Mouse (Mus musculus) midbrain, embryonic 12.5 days (tissue): ENCODE data around the gene Arpp21. TPM values are rescaled to one million over a fixed set of nuclear protein-coding genes. Genes with fewer than 3 reads are reported as not detected.
A peak's percentile ranks its signal among the peaks of the same experiment; 100 is the strongest.

Source experiments
- ATAC-seq: fragments of 200-750 bp; cut with Nextera tagmentation; 2 replicates; pipeline ENCODE4 v1.8.0; 2017; ENCODE audit warnings: low read depth, moderate TSS enrichment, moderate library complexity; ENCODE audit not compliant: low FRiP score
- H3K27ac ChIP-seq: fragments of 300-500 bp; sonication (generic); replicated peaks from 2 replicates; pipeline ENCODE4 v1.5.1; 2016; ENCODE audit warnings: mild to moderate bottlenecking
- H3K27me3 ChIP-seq: fragments of 300-500 bp; sonication (generic); 2 replicates; pipeline ENCODE4 v1.6.1; 2016; ENCODE audit warnings: mild to moderate bottlenecking
- H3K36me3 ChIP-seq: fragments of 300-500 bp; sonication (generic); 2 replicates; pipeline ENCODE4 v1.6.1; 2016
- H3K4me1 ChIP-seq: fragments of 300-500 bp; sonication (generic); 2 replicates; pipeline ENCODE4 v1.6.1; 2016
- H3K4me2 ChIP-seq: fragments of 300-500 bp; sonication (generic); replicated peaks from 2 replicates; pipeline ENCODE4 v1.6.1; 2016; ENCODE audit warnings: mild to moderate bottlenecking, moderate library complexity
- H3K4me3 ChIP-seq: fragments of 300-500 bp; sonication (generic); 2 replicates; pipeline ENCODE4 v1.5.1; 2016; ENCODE audit warnings: mild to moderate bottlenecking
- H3K9ac ChIP-seq: fragments of 300-500 bp; sonication (generic); replicated peaks from 2 replicates; pipeline ENCODE4 v1.6.1; 2016; ENCODE audit warnings: mild to moderate bottlenecking, moderate library complexity
- H3K9me3 ChIP-seq: fragments of 300-500 bp; sonication (generic); 2 replicates; pipeline ENCODE4 v1.6.1; 2016; ENCODE audit warnings: mild to moderate bottlenecking
- WGBS: fragments of 180-500 bp; shearing (Covaris S2); methylation state at CpG from one replicate; pipeline ENCODE4 v1.1.7; 2016; 5-methylcytosine and 5-hydroxymethylcytosine counted together
- polyA plus RNA-seq: library from polyadenylated mRNA; unstranded; fragments of >200 nt; fragmentation: Nextera tagmentation; extraction: Ambion mirVana; gene quantifications from 2 replicates; pipeline ENCODE4 v1.2.1, GENCODE M21; 2016

The Arpp21 gene
- polyA plus RNA-seq, 1 experiment from 2014 or later = 10.1 TPM

DNA sequence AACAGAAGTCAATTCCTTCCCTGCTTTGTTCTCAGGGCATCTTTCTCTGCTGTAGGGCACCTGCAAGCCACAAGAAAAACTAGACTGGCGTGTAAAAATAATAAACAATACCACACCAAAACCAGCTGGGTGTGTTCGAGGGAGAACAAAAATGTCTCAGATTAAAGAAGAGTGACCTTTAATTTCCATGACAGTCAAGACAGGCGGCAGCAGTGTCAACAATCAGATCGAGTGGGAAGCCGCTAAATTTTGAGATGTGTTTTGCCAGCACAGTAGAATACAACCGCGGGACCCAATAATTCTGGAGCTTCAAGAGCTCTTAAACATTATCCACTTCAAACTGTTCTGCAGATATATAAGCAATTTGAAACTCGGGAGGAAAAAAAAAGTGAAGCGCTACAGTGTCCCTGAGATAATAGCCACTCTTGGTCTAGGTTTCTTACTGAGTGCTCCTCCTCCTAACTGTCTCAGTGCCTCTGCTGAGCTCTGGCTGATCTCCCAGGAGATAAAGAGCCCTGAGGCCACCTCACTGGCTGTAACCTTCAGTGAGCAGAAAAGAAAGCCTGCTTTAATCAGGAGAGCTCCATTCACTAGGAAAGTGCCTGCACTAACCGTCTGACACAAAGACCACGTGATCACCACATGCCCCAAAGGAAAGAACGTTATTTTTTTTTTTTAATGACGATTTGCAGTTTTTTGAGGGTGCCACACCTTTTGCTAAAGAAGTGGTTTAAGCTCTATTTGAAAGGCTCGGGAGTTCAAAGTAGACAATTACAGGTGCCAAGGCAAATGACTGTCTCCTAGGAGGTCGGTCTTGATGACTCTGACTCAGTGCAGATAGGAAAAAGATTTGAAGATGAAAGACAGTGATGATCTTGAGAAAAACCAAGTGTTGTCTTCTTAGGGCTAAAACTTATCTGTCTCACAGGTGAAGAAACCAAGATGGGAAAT is 61.1 kb downstream of the Arpp21 start:
- 22% methylated on average over 15 of the region's 15 CpGs for WGBS
- no peaks in the 10 kb centered on the region for H3K36me3 ChIP-seq
- ATAC-seq = peak; percentile 80
- no peaks in the 10 kb centered on the region for H3K27me3 ChIP-seq
- peak overlapping the region; percentile 49; the same call in 1 of the 2 replicates for H3K27ac ChIP-seq
- H3K4me3 ChIP-seq = 0 out of 2 replicates have a peak overlapping the region, but pooled peaks have one; percentile 1
- peaks cover 17% of the 10 kb centered on the region for H3K4me1 ChIP-seq
- H3K9ac ChIP-seq = no peak overlapping the region
- H3K9me3 ChIP-seq = no peaks in the 10 kb centered on the region
- H3K4me2 ChIP-seq = peak overlapping the region; percentile 40

GRCm38 (mm10) chr9:112173778-112174177 is 62.0 kb downstream of the Arpp21 start:
- 89% methylated on average over 5 of the region's 5 CpGs for WGBS
- H3K27ac ChIP-seq = no peak overlapping the region
- ATAC-seq = no peak
- H3K9ac ChIP-seq = no peak overlapping the region
- no peaks in the 10 kb centered on the region for H3K36me3 ChIP-seq
- H3K4me1 ChIP-seq = peaks cover 17% of the 10 kb centered on the region
- H3K9me3 ChIP-seq = no peaks in the 10 kb centered on the region
- H3K4me3 ChIP-seq = no peak overlapping the region
- H3K4me2 ChIP-seq = no peak overlapping the region
- no peaks in the 10 kb centered on the region for H3K27me3 ChIP-seq

GRCm38 (mm10) chr9:112164677-112165076 is 71.1 kb downstream of the Arpp21 start:
- no peak overlapping the region for H3K4me3 ChIP-seq
- 92% methylated on average over 4 of the region's 4 CpGs for WGBS
- ATAC-seq = no peak
- H3K36me3 ChIP-seq = no peaks in the 10 kb centered on the region
- no peak overlapping the region for H3K9ac ChIP-seq
- H3K9me3 ChIP-seq = no peaks in the 10 kb centered on the region
- no peaks in the 10 kb centered on the region for H3K4me1 ChIP-seq
- H3K27ac ChIP-seq = no peak overlapping the region
- no peak overlapping the region for H3K4me2 ChIP-seq
- H3K27me3 ChIP-seq = no peaks in the 10 kb centered on the region

GRCm38 (mm10) chr9:112160981-112161380 is 74.8 kb downstream of the Arpp21 start:
- Histone ChIP-seq H3K4me3 (no peak overlapping the region), H3K36me3 (no peaks in the 10 kb centered on the region), H3K9ac (no peak overlapping the region), H3K4me1 (no peaks in the 10 kb centered on the region), H3K27ac (no peak overlapping the region), H3K9me3 (no peaks in the 10 kb centered on the region), H3K27me3 (no peaks in the 10 kb centered on the region), H3K4me2 (no peak overlapping the region)
- no peak for ATAC-seq
- WGBS = 48% methylated on average over 2 of the region's 2 CpGs

- Histone ChIP-seq H3K27ac (no peak overlapping the region), H3K4me2 (no peak overlapping the region), H3K4me3 (no peak overlapping the region), H3K9ac (no peak overlapping the region), H3K9me3 (no peaks in the 10 kb centered on the region), H3K36me3 (no peaks in the 10 kb centered on the region), H3K27me3 (no peaks in the 10 kb centered on the region), H3K4me1 (no peaks in the 10 kb centered on the region)
- WGBS = 89% methylated on average over 5 of the region's 5 CpGs
- no peak for ATAC-seq
These were observed 81.8 kb downstream of the Arpp21 start for GRCm38 (mm10) chr9:112153972-112154371.

- H3K4me3 ChIP-seq = no peak overlapping the region
These were observed 83.0 kb downstream of the Arpp21 start for GRCm38 (mm10) chr9:112152762-112153161.

DNA sequence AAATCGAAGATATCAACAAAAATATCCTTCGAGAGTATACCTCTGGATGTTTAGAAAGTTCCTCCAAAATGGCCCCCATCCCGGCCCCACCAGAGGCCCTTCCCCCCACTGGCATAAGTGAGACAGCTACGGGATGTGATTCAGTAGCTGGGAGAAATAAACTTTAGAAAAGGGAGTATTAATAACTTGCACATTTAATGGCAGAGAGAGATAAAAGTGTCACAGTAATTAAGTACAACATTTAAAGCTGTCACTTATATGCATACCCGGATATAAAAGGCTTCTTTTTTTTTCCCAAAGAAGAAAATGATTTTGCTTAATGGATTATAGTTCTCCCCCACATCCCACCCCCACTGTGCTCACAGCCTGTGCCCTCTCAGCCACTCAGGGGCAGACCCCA is 84.6 kb downstream of the Arpp21 start:
- Histone ChIP-seq H3K9me3 (no peaks in the 10 kb centered on the region), H3K4me1 (no peaks in the 10 kb centered on the region)
- 82% methylated on average over 5 of the region's 5 CpGs for WGBS

More at GRCm38 (mm10) chr9:112152762-112153161, 83.0 kb downstream of the Arpp21 start:
- H3K36me3 ChIP-seq = no peaks in the 10 kb centered on the region
- no peak overlapping the region for H3K27ac ChIP-seq
- ATAC-seq = no peak
- H3K4me2 ChIP-seq = no peak overlapping the region
- no peaks in the 10 kb centered on the region for H3K27me3 ChIP-seq
- WGBS = 92% methylated on average over 2 of the region's 2 CpGs
- H3K9me3 ChIP-seq = no peaks in the 10 kb centered on the region
- H3K9ac ChIP-seq = no peak overlapping the region
- no peaks in the 10 kb centered on the region for H3K4me1 ChIP-seq

GRCm38 (mm10) chr9:112140658-112141057 is 95.1 kb downstream of the Arpp21 start:
- no peaks in the 10 kb centered on the region for H3K4me1 ChIP-seq
- H3K4me3 ChIP-seq = no peak overlapping the region
- no peak overlapping the region for H3K9ac ChIP-seq
- no peak for ATAC-seq
- no peaks in the 10 kb centered on the region for H3K36me3 ChIP-seq
- 85% methylated on average over 8 of the region's 8 CpGs for WGBS
- no peak overlapping the region for H3K27ac ChIP-seq
- no peaks in the 10 kb centered on the region for H3K9me3 ChIP-seq
- H3K27me3 ChIP-seq = no peaks in the 10 kb centered on the region
- H3K4me2 ChIP-seq = no peak overlapping the region

More for the DNA sequence above, 84.6 kb downstream of the Arpp21 start:
- Histone ChIP-seq H3K27me3 (no peaks in the 10 kb centered on the region), H3K4me2 (no peak overlapping the region), H3K9ac (no peak overlapping the region), H3K36me3 (no peaks in the 10 kb centered on the region), H3K27ac (no peak overlapping the region), H3K4me3 (no peak overlapping the region)
- ATAC-seq = no peak

DNA sequence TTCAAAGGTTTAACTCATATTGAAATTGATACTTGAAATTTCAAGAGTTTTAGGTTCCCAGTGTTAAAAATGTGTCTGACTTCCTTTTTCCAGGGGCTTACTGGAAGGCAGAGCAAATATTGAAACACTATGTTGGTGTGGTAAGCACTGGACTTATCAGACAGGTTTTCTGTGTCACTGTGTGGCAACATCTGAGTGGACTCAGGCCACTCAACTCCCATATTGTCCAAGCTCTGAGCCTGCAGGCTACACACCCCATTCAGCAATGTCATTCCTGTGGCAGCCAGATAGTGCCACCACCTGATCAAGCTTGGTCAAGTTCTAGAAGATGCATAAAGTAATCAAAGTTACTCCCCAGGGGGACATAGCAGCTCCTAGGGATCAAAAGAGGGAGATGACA is 97.9 kb downstream of the Arpp21 start:
- Histone ChIP-seq H3K27ac (no peak overlapping the region), H3K36me3 (no peaks in the 10 kb centered on the region), H3K9ac (no peak overlapping the region), H3K4me3 (no peak overlapping the region), H3K9me3 (no peaks in the 10 kb centered on the region), H3K4me2 (no peak overlapping the region), H3K4me1 (no peaks in the 10 kb centered on the region), H3K27me3 (no peaks in the 10 kb centered on the region)
- no peak for ATAC-seq

- H3K27me3 ChIP-seq = no peaks in the 10 kb centered on the region
- no peak overlapping the region for H3K4me2 ChIP-seq
- H3K36me3 ChIP-seq = no peaks in the 10 kb centered on the region
- peak; percentile 88 for ATAC-seq
- peaks cover 7% of the 10 kb centered on the region; the same call in 1 of the 2 replicates for H3K4me1 ChIP-seq
- no peak overlapping the region for H3K9ac ChIP-seq
- peak overlapping the region; percentile 54 for H3K27ac ChIP-seq
- 52% methylated on average over 3 of the region's 3 CpGs for WGBS
- no peaks in the 10 kb centered on the region for H3K9me3 ChIP-seq
- H3K4me3 ChIP-seq = no peak overlapping the region
These were observed 104.9 kb downstream of the Arpp21 start for GRCm38 (mm10) chr9:112130812-112131211.

- no peak overlapping the region for H3K4me2 ChIP-seq
- H3K9ac ChIP-seq = no peak overlapping the region
- no peak for ATAC-seq
- H3K27ac ChIP-seq = no peak overlapping the region
- WGBS = 36% methylated on average over 10 of the region's 10 CpGs
- H3K36me3 ChIP-seq = no peaks in the 10 kb centered on the region
- no peaks in the 10 kb centered on the region for H3K9me3 ChIP-seq
- H3K27me3 ChIP-seq = peaks cover 13% of the 10 kb centered on the region
- H3K4me1 ChIP-seq = peaks cover 15% of the 10 kb centered on the region
- H3K4me3 ChIP-seq = no peak overlapping the region
These were observed 111.1 kb downstream of the Arpp21 start for GRCm38 (mm10) chr9:112124667-112125066.

GRCm38 (mm10) chr9:112124184-112124583 is 111.6 kb downstream of the Arpp21 start:
- Histone ChIP-seq H3K27me3 (peaks cover 17% of the 10 kb centered on the region), H3K9ac (no peak overlapping the region), H3K4me3 (no peak overlapping the region), H3K9me3 (no peaks in the 10 kb centered on the region), H3K4me2 (no peak overlapping the region), H3K36me3 (no peaks in the 10 kb centered on the region), H3K27ac (no peak overlapping the region), H3K4me1 (peaks cover 17% of the 10 kb centered on the region)
- ATAC-seq = no peak
- WGBS = 76% methylated on average over 4 of the region's 4 CpGs
